Mouse (Mus musculus): ENCODE measurements around the gene Vstm4. TPM values are rescaled to one million over a fixed set of nuclear protein-coding genes. Genes with fewer than 3 reads are reported as not detected.

Gene Vstm4
- polyA plus RNA-seq, 1 experiment from 2014 or later = 52.5 TPM

DNA sequence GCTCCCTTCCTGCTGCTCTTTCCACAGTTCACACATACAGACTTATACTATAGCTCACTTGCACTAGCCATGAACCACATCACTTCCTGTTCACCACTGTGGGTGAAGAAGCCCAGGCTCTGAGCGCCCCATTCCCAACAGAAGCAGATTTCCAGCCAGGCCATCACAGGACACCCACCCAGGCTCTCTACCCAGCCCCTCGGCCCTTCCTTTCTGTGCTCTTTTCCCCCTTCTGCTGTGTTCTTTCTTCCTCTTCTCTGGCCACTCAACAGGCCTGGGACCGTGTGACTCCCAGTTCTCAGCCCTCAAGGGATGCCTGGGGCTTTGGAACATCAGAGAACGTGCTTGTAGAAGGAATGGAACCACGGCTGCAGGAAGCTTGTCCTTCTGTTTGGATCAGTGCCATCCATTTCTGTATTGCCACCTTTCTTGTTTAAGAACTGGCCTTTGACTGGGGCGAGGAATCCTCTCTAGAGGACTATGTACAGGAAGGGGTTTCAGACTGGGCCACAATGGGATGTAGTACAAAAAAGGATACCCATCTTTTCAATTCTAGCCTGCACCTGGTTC, 2.5 kb downstream of the Vstm4 start:
- ATAC-seq (ENCODE audit: insufficient read depth) (no peak), DNase-seq (no peak)
- peaks cover 5% of the 10 kb centered on the region; the same call in 1 of the 2 replicates for H3K36me3 ChIP-seq (ENCODE audit: insufficient read depth)
- no peak overlapping the region for H3K4me3 ChIP-seq (ENCODE audit: low read depth, low read length)
- no peak for TF ChIP-seq CTCF (IDR thresholded peaks at IDR 0.05; ENCODE audit: low read depth)
- no peaks in the 10 kb centered on the region for H3K27me3 ChIP-seq (ENCODE audit: insufficient read depth, low read length)
- 50% methylated on average over 6 of the region's 6 CpGs for WGBS
- H3K4me2 ChIP-seq = peak overlapping the region; percentile 22; the same call in 1 of the 2 replicates
- H3K9ac ChIP-seq = no peak overlapping the region
- H3K4me1 ChIP-seq (ENCODE audit: insufficient read depth) = peaks cover 33% of the 10 kb centered on the region
- no peaks in the 10 kb centered on the region for H3K9me3 ChIP-seq (ENCODE audit: low read depth, low read length)
- peak overlapping the region; percentile 9 for H3K27ac ChIP-seq (ENCODE audit: low read depth)

DNA sequence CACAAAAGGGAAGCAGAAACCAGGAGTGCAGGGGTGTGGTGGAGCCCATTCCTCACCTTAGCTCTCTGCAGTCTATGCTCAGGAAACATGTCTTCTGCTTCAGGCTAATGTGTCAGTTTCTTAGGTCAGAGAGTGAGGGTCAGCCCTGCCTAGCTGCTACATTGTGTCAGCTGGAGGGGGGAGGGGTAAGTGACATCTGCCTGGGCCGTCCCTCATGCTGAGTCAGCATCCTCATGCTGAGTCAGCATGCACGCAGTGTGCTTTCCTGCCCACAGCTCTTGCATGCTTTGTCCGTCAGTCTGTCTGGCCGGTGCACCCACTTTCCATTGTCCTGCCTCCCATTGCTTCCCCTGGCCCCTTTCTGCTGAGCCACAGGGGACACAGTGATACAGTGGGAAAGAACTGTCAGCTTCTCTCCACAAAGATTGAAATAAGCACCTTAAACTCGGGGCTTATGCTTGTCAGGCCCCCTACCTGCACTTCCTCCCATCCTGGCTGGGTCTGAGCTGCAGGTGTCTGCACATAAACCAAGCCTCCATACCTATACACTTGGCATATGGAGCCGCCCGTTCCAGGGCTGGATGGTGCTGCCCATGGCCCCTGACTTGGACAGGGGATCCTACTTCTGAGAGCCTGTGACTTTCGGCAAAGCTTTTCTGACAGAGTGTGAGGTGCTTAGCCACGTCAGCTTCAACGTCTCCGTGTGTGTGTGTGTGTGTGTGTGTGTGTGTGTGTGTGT, 3.4 kb downstream of the Vstm4 start:
- DNase-seq = peak; percentile 21
- Histone ChIP-seq H3K27ac (ENCODE audit: low read depth) (peak overlapping the region; percentile 85; the same call in 1 of the 2 replicates), H3K9me3 (ENCODE audit: low read depth, low read length) (no peaks in the 10 kb centered on the region), H3K27me3 (ENCODE audit: insufficient read depth, low read length) (no peaks in the 10 kb centered on the region), H3K9ac (no peak overlapping the region), H3K36me3 (ENCODE audit: insufficient read depth) (peaks cover 5% of the 10 kb centered on the region; the same call in 1 of the 2 replicates), H3K4me1 (ENCODE audit: insufficient read depth) (peaks cover 35% of the 10 kb centered on the region), H3K4me3 (ENCODE audit: low read depth, low read length) (no peak overlapping the region), H3K4me2 (no peak overlapping the region)
- no peak for ATAC-seq (ENCODE audit: insufficient read depth)
- 53% methylated on average over 11 of the region's 11 CpGs for WGBS
- no peak for TF ChIP-seq CTCF (IDR thresholded peaks at IDR 0.05; ENCODE audit: low read depth)

DNA sequence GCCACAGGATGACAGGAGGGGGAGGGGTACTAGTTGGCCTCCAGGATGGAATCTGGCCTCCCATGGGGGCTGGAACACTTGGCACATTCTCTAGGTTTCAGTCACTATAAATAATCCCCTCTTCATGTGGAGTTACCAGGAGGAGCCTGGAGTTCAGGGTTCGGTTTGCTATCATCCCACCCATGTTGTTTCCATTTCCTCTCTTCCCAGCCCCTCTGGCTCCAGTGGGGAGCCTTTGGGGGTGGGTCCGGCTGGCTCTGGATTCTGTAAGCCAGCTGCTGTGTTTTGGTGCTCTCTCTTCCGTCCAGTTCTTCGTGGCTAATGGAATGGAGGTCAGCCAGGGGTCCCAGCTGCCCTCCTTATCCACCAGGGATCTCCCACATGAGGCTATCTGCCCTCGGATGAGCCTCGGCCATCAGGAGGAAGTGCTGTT, 4.6 kb downstream of the Vstm4 start:
- Histone ChIP-seq H3K4me2 (peak overlapping the region; percentile 28), H3K36me3 (ENCODE audit: insufficient read depth) (peaks cover 5% of the 10 kb centered on the region; the same call in 1 of the 2 replicates), H3K27ac (ENCODE audit: low read depth) (peak overlapping the region; percentile 85), H3K27me3 (ENCODE audit: insufficient read depth, low read length) (no peaks in the 10 kb centered on the region), H3K4me1 (ENCODE audit: insufficient read depth) (peaks cover 35% of the 10 kb centered on the region), H3K9me3 (ENCODE audit: low read depth, low read length) (no peaks in the 10 kb centered on the region), H3K9ac (no peak overlapping the region), H3K4me3 (ENCODE audit: low read depth, low read length) (no peak overlapping the region)
- ATAC-seq (ENCODE audit: insufficient read depth) (peak; percentile 87), DNase-seq (peak; percentile 92)
- 21% methylated on average over 6 of the region's 6 CpGs for WGBS
- no peak for TF ChIP-seq CTCF (IDR thresholded peaks at IDR 0.05; ENCODE audit: low read depth)

DNA sequence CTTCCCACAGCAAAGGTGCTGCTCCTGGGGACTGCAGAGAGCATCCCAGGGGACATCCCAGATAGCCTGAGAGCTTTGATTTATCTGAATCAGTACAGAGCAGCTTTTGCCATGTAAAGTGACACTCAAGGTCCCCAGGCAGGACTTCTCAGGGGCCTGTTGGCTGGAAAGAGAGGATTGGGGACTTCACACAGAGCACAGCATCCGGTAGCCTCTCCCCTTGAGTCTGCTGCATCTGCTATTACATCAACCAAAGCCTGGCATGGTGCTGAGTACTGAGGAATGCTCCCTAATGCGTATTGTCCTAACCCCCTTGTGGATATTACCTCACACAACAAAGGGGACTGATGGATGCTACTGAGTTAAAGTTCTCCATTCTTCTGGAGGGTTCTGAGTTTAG, 5.1 kb downstream of the Vstm4 start:
- peak; percentile 39; the same call in 1 of the 2 replicates for ATAC-seq (ENCODE audit: insufficient read depth)

DNA sequence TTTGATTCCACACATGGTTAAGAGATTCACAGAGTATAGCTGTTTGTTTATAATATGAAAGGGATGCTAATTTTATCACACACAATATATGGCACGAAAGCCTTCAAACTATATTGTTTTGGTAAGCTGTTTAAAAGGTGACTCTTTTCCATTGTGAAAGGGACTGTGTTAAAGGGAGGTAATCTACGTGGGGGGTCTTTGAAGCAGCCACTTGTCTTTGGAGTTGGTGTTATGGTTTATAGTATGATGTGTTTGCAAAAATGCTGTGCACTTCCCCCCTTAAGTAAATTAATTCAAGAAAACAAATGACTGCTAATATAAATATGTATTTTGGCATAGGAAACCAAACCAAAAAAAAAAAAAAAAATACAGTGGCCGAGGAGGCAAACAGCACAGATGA, 8.8 kb downstream of the Vstm4 start:
- ATAC-seq (ENCODE audit: insufficient read depth) (no peak), DNase-seq (peak; percentile 49)
- TF ChIP-seq CTCF (IDR thresholded peaks at IDR 0.05; ENCODE audit: low read depth) = no peak
- Histone ChIP-seq H3K27ac (ENCODE audit: low read depth) (peak overlapping the region; percentile 51; the same call in 1 of the 2 replicates), H3K36me3 (ENCODE audit: insufficient read depth) (peaks cover 5% of the 10 kb centered on the region; the same call in 1 of the 2 replicates), H3K9ac (no peak overlapping the region), H3K4me2 (no peak overlapping the region), H3K9me3 (ENCODE audit: low read depth, low read length) (no peaks in the 10 kb centered on the region), H3K27me3 (ENCODE audit: insufficient read depth, low read length) (no peaks in the 10 kb centered on the region), H3K4me1 (ENCODE audit: insufficient read depth) (peaks cover 17% of the 10 kb centered on the region), H3K4me3 (ENCODE audit: low read depth, low read length) (no peak overlapping the region)
- 38% methylated on average over 3 of the region's 3 CpGs for WGBS

More for the DNA sequence above, 5.1 kb downstream of the Vstm4 start:
- Histone ChIP-seq H3K27ac (ENCODE audit: low read depth) (peak overlapping the region; percentile 85), H3K4me2 (peak overlapping the region; percentile 28), H3K36me3 (ENCODE audit: insufficient read depth) (peaks cover 5% of the 10 kb centered on the region; the same call in 1 of the 2 replicates), H3K27me3 (ENCODE audit: insufficient read depth, low read length) (no peaks in the 10 kb centered on the region), H3K9me3 (ENCODE audit: low read depth, low read length) (no peaks in the 10 kb centered on the region), H3K4me3 (ENCODE audit: low read depth, low read length) (no peak overlapping the region), H3K9ac (no peak overlapping the region), H3K4me1 (ENCODE audit: insufficient read depth) (peaks cover 33% of the 10 kb centered on the region)
- 0 out of 2 replicates have a peak, but pooled peaks have one; percentile 7 for TF ChIP-seq CTCF (IDR thresholded peaks at IDR 0.05; ENCODE audit: low read depth)
- WGBS = 39% methylated on average over 2 of the region's 2 CpGs
- peak; percentile 56 for DNase-seq

DNA sequence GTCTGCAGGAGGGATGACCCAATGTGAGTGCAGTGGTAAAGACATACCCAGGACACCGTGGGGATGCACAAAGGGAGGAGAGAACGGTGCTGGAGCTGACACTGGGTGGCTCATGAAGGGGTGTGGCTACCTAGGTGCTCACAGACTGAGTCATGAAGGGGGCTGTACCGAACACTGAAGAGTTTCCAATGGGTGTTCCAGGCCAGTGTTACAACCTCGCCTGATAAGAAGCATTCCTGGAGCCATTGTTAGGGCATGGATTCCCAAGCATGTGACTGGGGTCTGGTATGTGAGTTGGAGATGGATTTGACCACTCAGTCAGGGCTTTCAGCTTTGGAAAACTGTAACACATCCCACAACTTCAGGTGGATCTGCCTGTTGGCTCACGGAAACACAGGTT, 15.4 kb downstream of the Vstm4 start:
- no peaks in the 10 kb centered on the region for H3K36me3 ChIP-seq (ENCODE audit: insufficient read depth)
- DNase-seq (no peak), ATAC-seq (ENCODE audit: insufficient read depth) (no peak)
- no peaks in the 10 kb centered on the region for H3K27me3 ChIP-seq (ENCODE audit: insufficient read depth, low read length)
- no peaks in the 10 kb centered on the region; the same call in 1 of the 2 replicates for H3K4me1 ChIP-seq (ENCODE audit: insufficient read depth)
- TF ChIP-seq CTCF (IDR thresholded peaks at IDR 0.05; ENCODE audit: low read depth) = no peak
- WGBS = 73% methylated on average over 5 of the region's 5 CpGs
- no peak overlapping the region for H3K9ac ChIP-seq
- H3K9me3 ChIP-seq (ENCODE audit: low read depth, low read length) = no peaks in the 10 kb centered on the region
- H3K27ac ChIP-seq (ENCODE audit: low read depth) = no peak overlapping the region
- no peak overlapping the region for H3K4me3 ChIP-seq (ENCODE audit: low read depth, low read length)
- H3K4me2 ChIP-seq = no peak overlapping the region

DNA sequence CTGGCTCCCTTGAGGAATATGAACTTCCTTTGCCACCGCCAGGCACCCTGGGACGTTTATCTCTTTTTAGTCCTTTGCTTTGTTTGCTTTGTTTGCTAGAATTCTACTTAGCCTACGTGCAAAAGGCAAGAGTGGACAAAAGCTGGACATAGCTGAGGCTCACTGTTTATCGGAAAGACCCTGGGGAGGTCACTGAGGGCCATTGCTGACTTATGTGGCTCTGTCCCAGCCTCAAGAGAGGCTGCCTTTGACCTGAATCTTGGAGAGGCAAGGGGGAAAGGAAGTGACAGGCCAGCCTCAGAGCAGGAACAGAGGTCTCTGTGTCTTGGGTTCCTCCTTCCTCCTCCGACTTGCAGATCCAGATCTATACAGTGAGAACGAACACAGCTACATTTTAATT, 21.0 kb downstream of the Vstm4 start:
- no peaks in the 10 kb centered on the region for H3K27me3 ChIP-seq (ENCODE audit: insufficient read depth, low read length)
- ATAC-seq (ENCODE audit: insufficient read depth) (no peak), DNase-seq (peak; percentile 21)
- H3K4me1 ChIP-seq (ENCODE audit: insufficient read depth) = peaks cover 3% of the 10 kb centered on the region; the same call in 1 of the 2 replicates
- H3K9me3 ChIP-seq (ENCODE audit: low read depth, low read length) = no peaks in the 10 kb centered on the region
- no peak overlapping the region for H3K4me2 ChIP-seq
- no peak overlapping the region for H3K9ac ChIP-seq
- no peak overlapping the region for H3K27ac ChIP-seq (ENCODE audit: low read depth)
- no peaks in the 10 kb centered on the region for H3K36me3 ChIP-seq (ENCODE audit: insufficient read depth)
- no peak for TF ChIP-seq CTCF (IDR thresholded peaks at IDR 0.05; ENCODE audit: low read depth)
- H3K4me3 ChIP-seq (ENCODE audit: low read depth, low read length) = no peak overlapping the region
- 51% methylated on average over 6 of the region's 6 CpGs for WGBS

All from lung, embryonic 14.5 days (tissue).